Comparison of ENCODE assay signal across 15 mouse cellular contexts in genomic region chr6:61614920-61615319, GRCm38 (mm10).
"Had no signal": no experiment of that assay in that cellular context is flagged by ENCODE, and none has a peak within 500 bp of the region (broad histone marks: within the 10 kb centered on the region; RNA-seq: fewer than 3 reads in every experiment).

No protein-coding gene starts in this region.

- H3K36me3 ChIP-seq: limb, embryonic 15.5 days; liver, embryonic 12.5 days had no signal

- ATAC-seq: intestine, postnatal 0 days; liver, embryonic 12.5 days; midbrain, embryonic 16.5 days had no signal

- H3K4me1 ChIP-seq: limb, embryonic 15.5 days; liver, embryonic 12.5 days had no signal

- H3K4me3 ChIP-seq: left cerebral cortex, adult 2 months; limb, embryonic 15.5 days; liver, embryonic 12.5 days had no signal

- H3K27me3 ChIP-seq: limb, embryonic 15.5 days; liver, embryonic 12.5 days had no signal

- H3K9me3 ChIP-seq: limb, embryonic 15.5 days; liver, embryonic 12.5 days had no signal

- H3K27ac ChIP-seq: left cerebral cortex, adult 2 months; limb, embryonic 15.5 days; liver, embryonic 12.5 days had no signal

- H3K4me2 ChIP-seq: limb, embryonic 15.5 days; liver, embryonic 12.5 days; lung, embryonic 14.5 days; midbrain, embryonic 11.5 days had no signal

- DNase-seq: kidney, adult 8-10 months; kidney, postnatal 25 days; lung, embryonic 14.5 days; lung, postnatal 10 days; lung, postnatal 4 days; right cerebral cortex, postnatal 4 days; spleen, adult 18-20 months; thymus, adult 18-20 months; thymus, postnatal 14 days had no signal

- H3K9ac ChIP-seq: limb, embryonic 15.5 days; liver, embryonic 12.5 days; lung, embryonic 14.5 days had no signal
